Comparison of ENCODE assay signal across 22 mouse cellular contexts in genomic region chr17:43584771-43585170, GRCm38 (mm10). TPM values are rescaled to one million over a fixed set of nuclear protein-coding genes. Genes with fewer than 3 reads are reported as not detected.
DNase-seq lines count a peak whose midpoint lies in the region; ATAC-seq and TF ChIP-seq lines count a peak whose summit lies in the region.
"Had no signal": no experiment of that assay in that cellular context is flagged by ENCODE, and none has a peak within 500 bp of the region (broad histone marks: within the 10 kb centered on the region; RNA-seq: fewer than 3 reads in every experiment).

No protein-coding gene starts in this region.

- 47% methylated on average over 7 of the region's 7 CpGs for WGBS in kidney, embryonic 15.5 days
- 61% methylated on average over 7 of the region's 7 CpGs for WGBS in limb, embryonic 14.5 days
- WGBS in limb, embryonic 10.5 days, result 83% methylated on average over 7 of the region's 7 CpGs

- H3K4me1 ChIP-seq in kidney, embryonic 15.5 days, result peaks cover 32% of the 10 kb centered on the region
- H3K4me1 ChIP-seq in limb, embryonic 14.5 days (ENCODE audit: control insufficient read depth, insufficient read depth, low read length), result no peaks in the 10 kb centered on the region
- peaks cover 17% of the 10 kb centered on the region for H3K4me1 ChIP-seq in limb, embryonic 10.5 days

- no peaks in the 10 kb centered on the region for H3K27me3 ChIP-seq in kidney, embryonic 15.5 days
- H3K27me3 ChIP-seq in limb, embryonic 14.5 days (ENCODE audit: control insufficient read depth, insufficient read depth, low read length), result no peaks in the 10 kb centered on the region
- H3K27me3 ChIP-seq in limb, embryonic 10.5 days (ENCODE audit: low read depth, poor library complexity, severe bottlenecking), result no peaks in the 10 kb centered on the region
- H3K27me3 ChIP-seq: embryonic facial prominence, embryonic 12.5 days; embryonic facial prominence, embryonic 15.5 days; forebrain, embryonic 12.5 days had no signal

- DNase-seq in kidney, postnatal 36 days, result no peak
- DNase-seq in limb, embryonic 14.5 days (ENCODE audit: low spot score), result no peak
- no peak for DNase-seq in limb, embryonic 10.5 days (ENCODE audit: low spot score)
- DNase-seq: adrenal gland, adult 2 months; adrenal gland, postnatal 10 days; adrenal gland, postnatal 25 days; cerebellum, adult 11 months; cerebellum, adult 18-20 months; cerebellum, adult 8-10 months; cerebellum, adult 9-11 months; cerebellum, postnatal 14 days; cerebellum, postnatal 36 days; embryo, embryonic 11 days had no signal

- H3K36me3 ChIP-seq in kidney, embryonic 15.5 days, result no peaks in the 10 kb centered on the region
- H3K36me3 ChIP-seq in limb, embryonic 14.5 days (ENCODE audit: control insufficient read depth, insufficient read depth, low read length), result no peaks in the 10 kb centered on the region
- no peaks in the 10 kb centered on the region for H3K36me3 ChIP-seq in limb, embryonic 10.5 days
- H3K36me3 ChIP-seq: embryonic facial prominence, embryonic 12.5 days; embryonic facial prominence, embryonic 15.5 days; forebrain, embryonic 10.5 days; forebrain, embryonic 12.5 days had no signal

- no peak for TF ChIP-seq POLR2A in limb, embryonic 14.5 days (IDR thresholded peaks at IDR 0.05; ENCODE audit: borderline replicate concordance, extremely low read depth, insufficient read depth, insufficient read length)

- H3K9ac ChIP-seq in kidney, embryonic 15.5 days, result no peak overlapping the region
- no peak overlapping the region for H3K9ac ChIP-seq in limb, embryonic 14.5 days (ENCODE audit: low read depth, low read length, severe bottlenecking)
- H3K9ac ChIP-seq: embryonic facial prominence, embryonic 12.5 days; embryonic facial prominence, embryonic 15.5 days; forebrain, embryonic 12.5 days had no signal

- ATAC-seq in kidney, embryonic 15.5 days (replicated peaks; ENCODE audit: low FRiP score), result no peak
- ATAC-seq in limb, embryonic 14.5 days (ENCODE audit: low FRiP score, low read depth), result no peak
- ATAC-seq: forebrain, embryonic 14.5 days; forebrain, embryonic 16.5 days had no signal

- no peak overlapping the region for H3K4me3 ChIP-seq in kidney, embryonic 15.5 days (replicated peaks)
- H3K4me3 ChIP-seq in limb, embryonic 14.5 days (replicated peaks; ENCODE audit: low read length), result no peak overlapping the region
- H3K4me3 ChIP-seq in limb, embryonic 10.5 days, result no peak overlapping the region
- H3K4me3 ChIP-seq: embryonic facial prominence, embryonic 12.5 days; embryonic facial prominence, embryonic 15.5 days; erythroblast, embryonic 14.5 days; forebrain, embryonic 10.5 days; forebrain, embryonic 12.5 days had no signal

- H3K27ac ChIP-seq in kidney, embryonic 15.5 days, result 0 out of 2 replicates have a peak overlapping the region, but pooled peaks have one; percentile 60
- peak overlapping the region; percentile 20; the same call in 1 of the 2 replicates for H3K27ac ChIP-seq in limb, embryonic 14.5 days (replicated peaks; ENCODE audit: low read depth, low read length)
- H3K27ac ChIP-seq in limb, embryonic 10.5 days, result no peak overlapping the region
- H3K27ac ChIP-seq: embryonic facial prominence, embryonic 12.5 days; embryonic facial prominence, embryonic 15.5 days; forebrain, embryonic 10.5 days; forebrain, embryonic 12.5 days had no signal

- H3K9me3 ChIP-seq in kidney, embryonic 15.5 days (replicated peaks), result no peaks in the 10 kb centered on the region
- H3K9me3 ChIP-seq in limb, embryonic 14.5 days (ENCODE audit: control insufficient read depth, low read length), result no peaks in the 10 kb centered on the region
- H3K9me3 ChIP-seq in limb, embryonic 10.5 days (replicated peaks), result no peaks in the 10 kb centered on the region
- H3K9me3 ChIP-seq: embryonic facial prominence, embryonic 12.5 days; embryonic facial prominence, embryonic 15.5 days; forebrain, embryonic 10.5 days; forebrain, embryonic 12.5 days had no signal

- no peak overlapping the region for H3K4me2 ChIP-seq in kidney, embryonic 15.5 days
- no peak overlapping the region for H3K4me2 ChIP-seq in limb, embryonic 14.5 days (replicated peaks; ENCODE audit: low read depth, low read length, severe bottlenecking)
- H3K4me2 ChIP-seq: embryonic facial prominence, embryonic 12.5 days; embryonic facial prominence, embryonic 15.5 days; forebrain, embryonic 12.5 days had no signal

RNA-seq across cellular contexts. Expression of gene Pla2g7, which starts 16.9 kb away (rescaled TPM):
- 66.6 and 67.2 TPM in 2 replicates for polyA plus RNA-seq in kidney, embryonic 15.5 days (2015; fragmentation: Nextera tagmentation; extraction: Ambion mirVana)
- 4.2 and 5.5 TPM in 2 replicates for polyA plus RNA-seq in limb, embryonic 14.5 days (2012; rRNA removed)
- polyA plus RNA-seq in limb, embryonic 14.5 days (2014; fragmentation: Nextera tagmentation; extraction: Ambion mirVana), result 9.3 and 11.3 TPM in 2 replicates
- polyA plus RNA-seq in limb, embryonic 10.5 days (2016; fragmentation: Nextera tagmentation; extraction: Ambion mirVana), result 1.0 and 2.2 TPM in 2 replicates
- polyA plus RNA-seq: erythroblast, embryonic 14.5 days had no signal

RNA-seq across cellular contexts. Expression of gene Ankrd66, which starts 41.3 kb away (rescaled TPM):
- 0.17 and 0.47 TPM in 2 replicates for polyA plus RNA-seq in kidney, embryonic 15.5 days (2015; fragmentation: Nextera tagmentation; extraction: Ambion mirVana)
- polyA plus RNA-seq in limb, embryonic 14.5 days (2012; rRNA removed), result 0.14 and 0.18 TPM in 2 replicates
- polyA plus RNA-seq in limb, embryonic 14.5 days (2014; fragmentation: Nextera tagmentation; extraction: Ambion mirVana), result 0.14 TPM in 1 of 2 replicates, not detected in the other
- 0.18 TPM in 1 of 2 replicates, not detected in the other for polyA plus RNA-seq in limb, embryonic 10.5 days (2016; fragmentation: Nextera tagmentation; extraction: Ambion mirVana)
- polyA plus RNA-seq: adrenal gland, adult 2 months; embryonic facial prominence, embryonic 12.5 days; erythroblast, embryonic 14.5 days; forebrain, embryonic 12.5 days had no signal

RNA-seq across cellular contexts. Expression of gene Tdrd6, which starts 45.3 kb away (rescaled TPM):
- 0.03 TPM in 1 of 2 replicates, not detected in the other for polyA plus RNA-seq in kidney, embryonic 15.5 days (2015; fragmentation: Nextera tagmentation; extraction: Ambion mirVana)
- polyA plus RNA-seq in limb, embryonic 14.5 days (2012; rRNA removed), result 0.12 and 0.59 TPM in 2 replicates
- not detected in 2 replicates for polyA plus RNA-seq in limb, embryonic 14.5 days (2014; fragmentation: Nextera tagmentation; extraction: Ambion mirVana)
- polyA plus RNA-seq in limb, embryonic 10.5 days (2016; fragmentation: Nextera tagmentation; extraction: Ambion mirVana), result not detected in 2 replicates
- polyA plus RNA-seq: adrenal gland, adult 2 months; C2C12; erythroblast, embryonic 14.5 days had no signal
